Mouse (Mus musculus) forebrain, embryonic 13.5 days (tissue): ENCODE measurements around the gene Nup85. TPM values are rescaled to one million over a fixed set of nuclear protein-coding genes. Genes with fewer than 3 reads are reported as not detected.

Experiments used
- ATAC-seq: fragments of 200-750 bp; cut with Nextera tagmentation; 2 replicates; pipeline ENCODE4 v1.8.0; 2017
- H3K27ac ChIP-seq: fragments of 300-500 bp; sonication (generic); 2 replicates; pipeline ENCODE4 v1.5.1; 2015; ENCODE audit warnings: inconsistent platforms, mild to moderate bottlenecking, moderate library complexity
- H3K27me3 ChIP-seq: fragments of 300-500 bp; sonication (generic); 2 replicates; pipeline ENCODE4 v1.6.1; 2015; ENCODE audit warnings: mild to moderate bottlenecking, inconsistent platforms
- H3K36me3 ChIP-seq: fragments of 300-500 bp; sonication (generic); 2 replicates; pipeline ENCODE4 v1.6.1; 2015; ENCODE audit warnings: mild to moderate bottlenecking, inconsistent platforms; ENCODE audit not compliant: poor library complexity, severe bottlenecking
- H3K4me1 ChIP-seq: fragments of 300-500 bp; sonication (generic); 2 replicates; pipeline ENCODE4 v1.6.1; 2015; ENCODE audit warnings: inconsistent platforms
- H3K4me2 ChIP-seq: fragments of 300-500 bp; sonication (generic); 2 replicates; pipeline ENCODE4 v1.6.1; 2015; ENCODE audit warnings: inconsistent platforms, mild to moderate bottlenecking, moderate library complexity
- H3K4me3 ChIP-seq: fragments of 300-500 bp; sonication (generic); 2 replicates; pipeline ENCODE4 v1.5.1; 2015; ENCODE audit warnings: mild to moderate bottlenecking, inconsistent platforms
- H3K9ac ChIP-seq: fragments of 300-500 bp; sonication (generic); 2 replicates; pipeline ENCODE4 v1.6.1; 2015; ENCODE audit warnings: mild to moderate bottlenecking, inconsistent platforms
- H3K9me3 ChIP-seq: fragments of 300-500 bp; sonication (generic); replicated peaks from 2 replicates; pipeline ENCODE4 v1.6.1; 2016; ENCODE audit warnings: inconsistent platforms
- WGBS: fragments of 180-500 bp; shearing (Covaris S2); methylation state at CpG from one replicate; pipeline ENCODE4 v1.1.7; 2015; 5-methylcytosine and 5-hydroxymethylcytosine counted together
- polyA plus RNA-seq: library from polyadenylated mRNA; unstranded; fragments of >200 nt; fragmentation: Nextera tagmentation; extraction: Ambion mirVana; gene quantifications from 2 replicates; pipeline ENCODE4 v1.2.1, GENCODE M21; 2015

Nup85 gene
- polyA plus RNA-seq, 1 experiment from 2014 or later: 161 TPM

DNA sequence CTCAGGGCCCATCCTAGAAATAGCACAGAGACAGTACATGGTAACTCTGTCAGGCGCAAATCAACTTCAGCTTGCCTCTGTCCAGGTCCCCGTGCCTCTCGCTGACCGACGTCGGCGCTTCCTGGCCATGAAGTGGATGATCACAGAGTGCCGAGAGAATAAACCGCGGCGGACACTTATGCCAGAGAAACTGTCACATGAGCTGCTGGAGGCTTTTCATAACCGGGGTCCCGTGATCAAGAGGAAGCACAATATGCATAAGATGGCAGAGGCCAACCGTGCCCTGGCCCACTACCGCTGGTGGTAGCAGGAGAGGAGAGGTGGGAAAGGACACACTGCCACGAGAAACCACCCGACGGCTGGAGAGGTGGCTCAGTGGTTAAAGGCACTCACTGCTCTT, 42.5 kb downstream of the Nup85 start:
- Histone ChIP-seq H3K9ac (no peak overlapping the region), H3K9me3 (no peaks in the 10 kb centered on the region), H3K27ac (no peak overlapping the region), H3K4me1 (peaks cover 38% of the 10 kb centered on the region), H3K4me3 (no peak overlapping the region), H3K36me3 (peaks cover 55% of the 10 kb centered on the region), H3K4me2 (no peak overlapping the region), H3K27me3 (no peaks in the 10 kb centered on the region)
- 93% methylated on average over 18 of the region's 18 CpGs for WGBS
- no peak for ATAC-seq

GRCm38 (mm10) chr11:115608421-115609399, 44.5 kb downstream of the Nup85 start:
- no peak for ATAC-seq
- H3K4me2 ChIP-seq: no peak overlapping the region
- no peak overlapping the region for H3K4me3 ChIP-seq
- peaks cover 40% of the 10 kb centered on the region for H3K4me1 ChIP-seq
- H3K36me3 ChIP-seq: peaks cover 50% of the 10 kb centered on the region
- no peaks in the 10 kb centered on the region for H3K9me3 ChIP-seq
- WGBS: 87% methylated on average over 23 of the region's 23 CpGs
- no peak overlapping the region for H3K27ac ChIP-seq
- no peak overlapping the region for H3K9ac ChIP-seq
- H3K27me3 ChIP-seq: no peaks in the 10 kb centered on the region

GRCm38 (mm10) chr11:115609576-115609975, 45.3 kb downstream of the Nup85 start:
- Histone ChIP-seq H3K4me1 (peaks cover 39% of the 10 kb centered on the region), H3K4me3 (no peak overlapping the region), H3K27ac (no peak overlapping the region), H3K9ac (no peak overlapping the region), H3K4me2 (no peak overlapping the region), H3K36me3 (peaks cover 53% of the 10 kb centered on the region), H3K27me3 (peaks cover 3% of the 10 kb centered on the region; the same call in 1 of the 2 replicates), H3K9me3 (no peaks in the 10 kb centered on the region)
- WGBS: 71% methylated on average over 3 of the region's 3 CpGs
- no peak for ATAC-seq

DNA sequence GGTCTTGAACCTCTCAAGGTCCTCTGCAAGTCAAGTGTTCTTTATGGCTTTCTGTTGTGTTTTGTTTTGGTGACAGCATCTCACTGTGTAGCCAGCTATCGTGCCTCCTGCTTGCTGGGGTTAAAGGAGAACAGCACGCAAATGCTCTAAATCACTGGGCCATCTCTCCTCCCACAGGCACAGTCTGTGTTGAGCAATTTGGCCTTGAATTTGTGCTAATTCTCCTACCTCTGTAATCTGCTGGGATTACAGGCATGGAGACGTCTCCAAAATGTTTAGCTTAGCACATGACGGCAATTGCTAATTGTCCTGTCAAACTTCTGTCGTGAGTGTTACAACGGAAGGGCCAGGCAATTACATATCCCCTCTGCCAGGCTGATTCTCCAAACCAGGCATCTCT, 46.9 kb downstream of the Nup85 start:
- ATAC-seq: no peak
- Histone ChIP-seq H3K27ac (no peak overlapping the region), H3K36me3 (peaks cover 59% of the 10 kb centered on the region), H3K27me3 (peaks cover 3% of the 10 kb centered on the region; the same call in 1 of the 2 replicates), H3K9ac (no peak overlapping the region), H3K4me3 (no peak overlapping the region), H3K4me1 (peaks cover 26% of the 10 kb centered on the region), H3K9me3 (no peaks in the 10 kb centered on the region), H3K4me2 (no peak overlapping the region)
- 75% methylated on average over 6 of the region's 6 CpGs for WGBS

DNA sequence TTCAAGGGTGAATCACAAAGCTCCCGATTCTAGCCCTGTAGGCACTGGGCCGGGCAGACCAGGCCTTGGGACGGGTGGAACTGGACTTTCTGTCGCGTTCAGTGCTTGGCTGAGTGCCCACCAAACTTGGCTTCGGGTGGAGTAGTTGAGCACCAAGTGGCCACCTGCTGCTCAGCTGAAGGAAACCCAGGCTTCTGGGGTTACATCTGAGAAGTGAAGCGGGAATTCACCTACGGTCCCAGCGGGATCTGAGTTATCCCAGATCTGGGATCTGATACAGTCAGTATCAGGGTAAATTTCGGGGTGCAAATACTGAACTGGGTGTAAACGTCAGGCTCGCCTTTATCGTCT, 47.8 kb downstream of the Nup85 start:
- H3K4me2 ChIP-seq: peak overlapping the region; percentile 84
- H3K4me1 ChIP-seq: peaks cover 26% of the 10 kb centered on the region
- peaks cover 3% of the 10 kb centered on the region; the same call in 1 of the 2 replicates for H3K27me3 ChIP-seq
- peak overlapping the region; percentile 72 for H3K9ac ChIP-seq
- H3K27ac ChIP-seq: 0 out of 2 replicates have a peak overlapping the region, but pooled peaks have one; percentile 45
- H3K36me3 ChIP-seq: peaks cover 56% of the 10 kb centered on the region
- 0% methylated on average over 13 of the region's 13 CpGs for WGBS
- peak overlapping the region; percentile 57 for H3K4me3 ChIP-seq
- H3K9me3 ChIP-seq: no peaks in the 10 kb centered on the region
- peak; percentile 39; the same call in 1 of the 2 replicates for ATAC-seq

GRCm38 (mm10) chr11:115612410-115613137, 48.3 kb downstream of the Nup85 start, which contains the start of gene Mif4gd:
Gene Mif4gd, minus strand, starts transcription at chr11:115612969.
- peak; percentile 79 for ATAC-seq
- no peaks in the 10 kb centered on the region for H3K9me3 ChIP-seq
- H3K4me1 ChIP-seq: peaks cover 26% of the 10 kb centered on the region
- peak within 1 kb of the TSS; percentile 57 for H3K4me3 ChIP-seq
- WGBS: 0% methylated on average over 34 of the region's 80 CpGs
- H3K27me3 ChIP-seq: peaks cover 3% of the 10 kb centered on the region; the same call in 1 of the 2 replicates
- peak within 1 kb of the TSS; percentile 72 for H3K9ac ChIP-seq
- H3K36me3 ChIP-seq: peaks cover 55% of the 10 kb centered on the region
- H3K4me2 ChIP-seq: peak within 1 kb of the TSS; percentile 84
- H3K27ac ChIP-seq: peak within 1 kb of the TSS; percentile 80

GRCm38 (mm10) chr11:115613138-115613945, 49.1 kb downstream of the Nup85 start:
- Histone ChIP-seq H3K9me3 (no peaks in the 10 kb centered on the region), H3K9ac (peak overlapping the region; percentile 72), H3K27me3 (peaks cover 3% of the 10 kb centered on the region; the same call in 1 of the 2 replicates), H3K27ac (peak overlapping the region; percentile 80; the same call in 1 of the 2 replicates), H3K4me2 (peak overlapping the region; percentile 84), H3K4me1 (peaks cover 26% of the 10 kb centered on the region), H3K4me3 (peak overlapping the region; percentile 57), H3K36me3 (peaks cover 47% of the 10 kb centered on the region)
- WGBS: under 1% methylated on average over 16 of the region's 16 CpGs
- no peak for ATAC-seq

GRCm38 (mm10) chr11:115614346-115615107, 50.3 kb downstream of the Nup85 start:
- H3K36me3 ChIP-seq: peaks cover 45% of the 10 kb centered on the region
- no peak overlapping the region for H3K9ac ChIP-seq
- H3K9me3 ChIP-seq: no peaks in the 10 kb centered on the region
- 94% methylated on average over 10 of the region's 10 CpGs for WGBS
- H3K4me2 ChIP-seq: no peak overlapping the region
- H3K27me3 ChIP-seq: peaks cover 3% of the 10 kb centered on the region; the same call in 1 of the 2 replicates
- no peak overlapping the region for H3K4me3 ChIP-seq
- H3K27ac ChIP-seq: no peak overlapping the region
- no peak for ATAC-seq
- H3K4me1 ChIP-seq: peaks cover 26% of the 10 kb centered on the region

DNA sequence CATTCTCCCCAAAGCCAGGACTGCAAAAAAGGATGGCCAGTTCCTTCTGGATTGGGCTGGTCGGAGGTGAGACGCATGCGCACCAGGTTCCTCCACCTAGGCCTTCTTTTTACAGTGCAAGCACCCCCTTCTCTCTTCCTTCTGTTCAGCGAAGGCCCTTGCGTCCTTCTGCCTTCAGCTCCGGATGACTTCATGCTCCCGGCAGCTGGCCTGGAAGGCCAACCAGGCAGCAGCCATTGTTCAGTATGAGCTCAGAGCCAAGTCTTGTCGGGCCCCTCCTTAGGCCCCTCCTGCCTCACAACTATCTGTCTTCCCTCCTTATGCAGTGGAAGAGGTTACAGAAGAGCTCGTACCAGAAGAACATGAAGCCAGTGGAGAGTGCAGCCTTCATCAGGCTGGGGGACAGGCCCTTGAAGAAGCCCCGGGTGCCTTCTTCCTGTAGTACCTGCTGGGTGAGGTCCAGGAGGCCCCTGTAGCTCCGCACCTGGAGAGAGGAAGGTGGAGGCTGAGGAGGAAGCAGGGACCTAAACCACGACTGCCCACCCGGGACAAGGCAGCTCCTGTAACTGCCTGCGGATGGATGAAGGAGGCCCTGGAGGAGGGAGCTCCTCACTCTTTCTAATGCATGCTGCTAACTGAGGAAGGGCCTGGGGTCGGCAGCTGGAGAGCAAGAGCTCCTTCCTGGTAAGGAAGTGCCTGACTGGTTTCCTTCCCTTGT, 51.0 kb downstream of the Nup85 start:
- Histone ChIP-seq H3K4me3 (no peak overlapping the region), H3K36me3 (peaks cover 45% of the 10 kb centered on the region), H3K27ac (no peak overlapping the region), H3K9ac (no peak overlapping the region), H3K4me1 (peaks cover 26% of the 10 kb centered on the region), H3K4me2 (no peak overlapping the region), H3K27me3 (peaks cover 3% of the 10 kb centered on the region; the same call in 1 of the 2 replicates), H3K9me3 (no peaks in the 10 kb centered on the region)
- 88% methylated on average over 15 of the region's 15 CpGs for WGBS
- ATAC-seq: no peak

GRCm38 (mm10) chr11:115615875-115616274, 51.6 kb downstream of the Nup85 start:
- Histone ChIP-seq H3K36me3 (peaks cover 51% of the 10 kb centered on the region), H3K27ac (no peak overlapping the region), H3K27me3 (peaks cover 3% of the 10 kb centered on the region; the same call in 1 of the 2 replicates), H3K4me3 (no peak overlapping the region), H3K4me1 (peaks cover 26% of the 10 kb centered on the region), H3K9ac (no peak overlapping the region), H3K4me2 (no peak overlapping the region), H3K9me3 (no peaks in the 10 kb centered on the region)
- no peak for ATAC-seq
- 90% methylated on average over 6 of the region's 6 CpGs for WGBS
